Mouse (Mus musculus) liver, adult 2 months (tissue): Measurements from ENCODE around the gene Gm20479.

ENCODE experiments used
- CTCF ChIP-seq: fragments of 200-500 bp; IDR thresholded peaks from 2 replicates; pipeline ENCODE4 v1.5.1; 2011; ENCODE audit warnings: low read depth, low read length, control low read depth
- POLR2A ChIP-seq: fragments of 200-500 bp; IDR thresholded peaks from 2 replicates; pipeline ENCODE4 v1.6.1; 2011; ENCODE audit warnings: low read length, control low read depth; ENCODE audit not compliant: insufficient read depth; ENCODE audit errors: extremely low read depth

DNA sequence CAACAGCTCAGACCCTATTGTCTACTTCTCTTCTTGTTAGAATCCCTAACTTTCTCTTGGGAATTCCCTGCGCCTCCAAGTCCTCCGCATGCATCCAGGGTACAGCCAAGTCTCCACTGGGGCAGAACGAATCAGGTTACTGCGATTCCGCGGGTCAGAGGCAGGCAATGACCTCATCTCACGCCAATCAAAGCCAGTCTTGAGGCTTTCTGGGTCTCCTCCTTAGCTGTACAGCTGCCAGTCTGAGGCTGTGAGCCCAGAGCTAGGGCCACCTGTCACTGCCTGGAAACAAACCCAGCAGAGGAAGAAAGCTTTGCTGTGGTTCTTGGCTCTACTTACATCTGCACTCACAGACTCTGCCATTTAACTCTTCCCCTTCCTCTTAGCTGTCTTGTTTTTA is 41.3 kb downstream of the Gm20479 start:
- TF ChIP-seq POLR2A = no peak
- no peak for TF ChIP-seq CTCF
